In the genomic region with DNA sequence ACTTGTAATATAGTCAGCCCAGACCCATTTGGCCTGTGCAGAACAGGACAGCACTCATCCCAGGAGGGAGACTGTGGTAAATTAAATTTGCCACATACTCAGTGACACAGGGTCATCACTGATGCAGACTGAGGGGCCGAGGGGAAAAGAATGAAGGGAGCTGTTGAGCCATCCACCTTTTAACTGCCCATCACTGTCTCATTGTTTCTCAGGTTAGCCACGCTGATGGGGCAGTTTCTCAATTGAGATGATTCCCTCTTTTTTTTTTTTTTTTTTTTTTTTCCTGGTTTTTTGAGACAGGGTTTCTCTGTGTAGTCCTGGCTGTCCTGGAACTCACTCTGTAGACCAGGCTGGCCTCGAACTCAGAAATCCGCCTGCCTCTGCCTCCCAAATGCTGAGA, we compare ENCODE assay signal across 10 mouse cellular contexts. TPM values are rescaled to one million over a fixed set of nuclear protein-coding genes. Genes with fewer than 3 reads are reported as not detected.
DNase-seq lines count a peak whose midpoint lies in the region; ATAC-seq and TF ChIP-seq lines count a peak whose summit lies in the region.
"Not testable (repeated sequence)": the region's sequence is repeated elsewhere in the genome, so short reads cannot be mapped to it uniquely, and the experiment has no call there.
"Had no signal": no experiment of that assay in that cellular context is flagged by ENCODE, and none has a peak within 500 bp of the region (broad histone marks: within the 10 kb centered on the region; RNA-seq: fewer than 3 reads in every experiment).

No protein-coding gene starts in this region.

- H3K79me2 ChIP-seq in myocyte (ENCODE audit: control insufficient read depth, insufficient read depth) = not testable (repeated sequence)

- not testable (repeated sequence) for TF ChIP-seq CTCF in ES-Bruce4 (IDR thresholded peaks at IDR 0.05; ENCODE audit: low read depth, low read length)

- H3K27me3 ChIP-seq in ES-Bruce4 (ENCODE audit: control insufficient read depth, insufficient read depth, low read length, poor library complexity, severe bottlenecking); heart, embryonic 12.5 days (replicated peaks); intestine, embryonic 14.5 days (replicated peaks; ENCODE audit: control insufficient read depth, insufficient read depth, low read length); myocyte (ENCODE audit: control insufficient read depth, insufficient read depth, insufficient read length); stomach, embryonic 15.5 days (replicated peaks): not testable (repeated sequence)

- not testable (repeated sequence) for H3K4me2 ChIP-seq in heart, embryonic 12.5 days; intestine, embryonic 14.5 days (ENCODE audit: low read length); stomach, embryonic 15.5 days
- peak overlapping the region; percentile 50 for H3K4me2 ChIP-seq in myocyte (ENCODE audit: low read depth)

- peak overlapping the region; percentile 15; the same call in 1 of the 2 replicates for H3K27ac ChIP-seq in ES-Bruce4 (ENCODE audit: insufficient read depth, low read length)
- peak overlapping the region; percentile 35; the same call in 1 of the 2 replicates for H3K27ac ChIP-seq in heart, embryonic 12.5 days (ENCODE audit: poor library complexity, severe bottlenecking)
- peak overlapping the region; percentile 14; the same call in 1 of the 2 replicates for H3K27ac ChIP-seq in intestine, embryonic 14.5 days (ENCODE audit: low read depth)
- H3K27ac ChIP-seq in stomach, embryonic 15.5 days = peak overlapping the region; percentile 67; the same call in 1 of the 2 replicates

- TF ChIP-seq POLR2A in ES-Bruce4 (IDR thresholded peaks at IDR 0.05; ENCODE audit: insufficient read depth, low read length); myocyte (IDR thresholded peaks at IDR 0.05; ENCODE audit: insufficient read length, low read depth): not testable (repeated sequence)

- not testable (repeated sequence) for H3K9ac ChIP-seq in ES-Bruce4 (ENCODE audit: low read depth, poor library complexity, severe bottlenecking); heart, embryonic 12.5 days; intestine, embryonic 14.5 days (ENCODE audit: low read length); stomach, embryonic 15.5 days

- not testable (repeated sequence) for H3K9me3 ChIP-seq in ES-Bruce4 (replicated peaks; ENCODE audit: control insufficient read depth, insufficient read depth, low read length, poor library complexity, severe bottlenecking); heart, embryonic 12.5 days (replicated peaks); intestine, embryonic 14.5 days (ENCODE audit: control insufficient read depth, low read length); stomach, embryonic 15.5 days

- DNase-seq in ZHBTc4 (ENCODE audit: low read depth, low spot score) = peak; percentile 51
- DNase-seq in intestine, embryonic 14.5 days (ENCODE audit: low spot score) = not testable (repeated sequence)

- H3K4me1 ChIP-seq in ES-Bruce4 (ENCODE audit: control insufficient read depth, insufficient read depth, low read length); heart, embryonic 12.5 days (replicated peaks); intestine, embryonic 14.5 days (replicated peaks; ENCODE audit: control insufficient read depth, insufficient read depth, low read length); stomach, embryonic 15.5 days: not testable (repeated sequence)

- not testable (repeated sequence) for TF ChIP-seq EP300 in ES-Bruce4 (IDR thresholded peaks at IDR 0.05; ENCODE audit: insufficient read depth, low read depth, low read length)

- WGBS in heart, embryonic 12.5 days = 82% methylated on average over 4 of the region's 4 CpGs
- WGBS in intestine, embryonic 14.5 days = 81% methylated on average over 4 of the region's 4 CpGs
- 78% methylated on average over 4 of the region's 4 CpGs for WGBS in stomach, embryonic 15.5 days

- not testable (repeated sequence) for H3ac ChIP-seq in myocyte (ENCODE audit: control insufficient read depth, insufficient read length)

- not testable (repeated sequence) for H3K36me3 ChIP-seq in ES-Bruce4 (ENCODE audit: control insufficient read depth, insufficient read depth, low read length, poor library complexity, severe bottlenecking); heart, embryonic 12.5 days; intestine, embryonic 14.5 days (ENCODE audit: control insufficient read depth, insufficient read depth, low read length); myocyte (ENCODE audit: control insufficient read depth, insufficient read depth); stomach, embryonic 15.5 days

- not testable (repeated sequence) for ATAC-seq in heart, embryonic 12.5 days (ENCODE audit: insufficient number of reproducible peaks, low FRiP score); intestine, embryonic 14.5 days (replicated peaks; ENCODE audit: low FRiP score, low TSS enrichment, low read depth); stomach, embryonic 15.5 days (ENCODE audit: insufficient read depth, low FRiP score, low read depth)

- H3K4me3 ChIP-seq in ES-Bruce4 (ENCODE audit: low read depth, low read length); heart, embryonic 12.5 days; intestine, embryonic 14.5 days (ENCODE audit: low read depth, low read length); myocyte; stomach, embryonic 15.5 days (replicated peaks): not testable (repeated sequence)

RNA-seq across cellular contexts. Expression of gene Ppp1r36, which starts 41.1 kb away (rescaled TPM):
- polyA plus RNA-seq in ES-Bruce4 (2011; ENCODE audit: insufficient read depth, insufficient read length, low read depth, missing spikeins) = 1.1 and 2.1 TPM in 2 replicates
- 2.8 and 3.8 TPM in 2 replicates for polyA plus RNA-seq in heart, embryonic 12.5 days (2016; fragmentation: Nextera tagmentation; extraction: Ambion mirVana)
- polyA plus RNA-seq in intestine, embryonic 14.5 days (2014; fragmentation: Nextera tagmentation; extraction: Ambion mirVana) = 1.4 and 1.9 TPM in 2 replicates
- polyA plus RNA-seq in myocyte (2012; fragmentation: generic; extraction: Trizol) = not detected
- 2.9 and 3.2 TPM in 2 replicates for polyA plus RNA-seq in stomach, embryonic 15.5 days (2015; fragmentation: Nextera tagmentation; extraction: Ambion mirVana)
- polyA plus RNA-seq: adrenal gland, adult 2 months; CD4-positive, CD25-positive, alpha-beta regulatory T cell, adult 4 months; G1E; Patski had no signal

RNA-seq across cellular contexts. Expression of gene Hspa2, which starts 54.5 kb away (rescaled TPM):
- polyA plus RNA-seq in ES-Bruce4 (2011; ENCODE audit: insufficient read depth, insufficient read length, low read depth, missing spikeins) (8.2 and 8.7 TPM in 2 replicates), myocyte (2012; fragmentation: generic; extraction: Trizol) (13.4 TPM)
- polyA plus RNA-seq in heart, embryonic 12.5 days (2016; fragmentation: Nextera tagmentation; extraction: Ambion mirVana) = 23.2 and 23.9 TPM in 2 replicates
- polyA plus RNA-seq in intestine, embryonic 14.5 days (2014; fragmentation: Nextera tagmentation; extraction: Ambion mirVana) = 9.2 and 10.3 TPM in 2 replicates
- 11.3 and 11.7 TPM in 2 replicates for polyA plus RNA-seq in stomach, embryonic 15.5 days (2015; fragmentation: Nextera tagmentation; extraction: Ambion mirVana)

Comparison
In these comparisons a context has a peak if more than half of its experiments do, and no peak if none do; other contexts are left out.
1. H3K27ac ChIP-seq: peak in every context shown above with its lines; median percentile 67 in stomach, embryonic 15.5 days; 35 in heart, embryonic 12.5 days; 15 in ES-Bruce4; 14 in intestine, embryonic 14.5 days.